Mouse (Mus musculus): Measurements from ENCODE around the gene Dpy19l3. TPM values are rescaled to one million over a fixed set of nuclear protein-coding genes. Genes with fewer than 3 reads are reported as not detected.

The Dpy19l3 gene
- polyA plus RNA-seq, 1 experiment from 2014 or later, result 39.5 TPM

- peaks cover 2% of the 10 kb centered on the region; the same call in 1 of the 2 replicates for H3K36me3 ChIP-seq (replicated peaks; ENCODE audit: control insufficient read depth, insufficient read depth, low read depth, low read length)
- H3K9me3 ChIP-seq (replicated peaks; ENCODE audit: control insufficient read depth, low read length), result no peaks in the 10 kb centered on the region
- no peak overlapping the region for H3K9ac ChIP-seq (replicated peaks; ENCODE audit: low read length)
- ATAC-seq (replicated peaks; ENCODE audit: insufficient number of reproducible peaks, low FRiP score, low TSS enrichment, low read depth), result no peak
- H3K27me3 ChIP-seq (ENCODE audit: control insufficient read depth, insufficient read depth, low read length), result no peaks in the 10 kb centered on the region
- no peak overlapping the region for H3K4me2 ChIP-seq (ENCODE audit: low read depth, low read length)
- no peak for DNase-seq (ENCODE audit: low spot score)
- WGBS, result 81% methylated on average over 6 of the region's 6 CpGs
- no peaks in the 10 kb centered on the region for H3K4me1 ChIP-seq (ENCODE audit: control insufficient read depth, insufficient read depth, low read length)
- no peak overlapping the region for H3K4me3 ChIP-seq (ENCODE audit: low read depth, low read length)
- H3K27ac ChIP-seq (replicated peaks; ENCODE audit: low read depth, low read length), result no peak overlapping the region
These were observed 114.2 kb downstream of the Dpy19l3 start for GRCm38 (mm10) chr7:35640072-35640471.

GRCm38 (mm10) chr7:35636874-35637273, 117.4 kb downstream of the Dpy19l3 start:
- H3K27ac ChIP-seq (replicated peaks; ENCODE audit: low read depth, low read length), result no peak overlapping the region
- no peaks in the 10 kb centered on the region for H3K9me3 ChIP-seq (replicated peaks; ENCODE audit: control insufficient read depth, low read length)
- ATAC-seq (replicated peaks; ENCODE audit: insufficient number of reproducible peaks, low FRiP score, low TSS enrichment, low read depth), result no peak
- no peaks in the 10 kb centered on the region for H3K4me1 ChIP-seq (ENCODE audit: control insufficient read depth, insufficient read depth, low read length)
- no peak overlapping the region for H3K4me2 ChIP-seq (ENCODE audit: low read depth, low read length)
- WGBS, result 94% methylated on average over 9 of the region's 9 CpGs
- H3K27me3 ChIP-seq (ENCODE audit: control insufficient read depth, insufficient read depth, low read length), result no peaks in the 10 kb centered on the region
- H3K9ac ChIP-seq (replicated peaks; ENCODE audit: low read length), result no peak overlapping the region
- no peak for DNase-seq (ENCODE audit: low spot score)
- H3K4me3 ChIP-seq (ENCODE audit: low read depth, low read length), result no peak overlapping the region
- H3K36me3 ChIP-seq (replicated peaks; ENCODE audit: control insufficient read depth, insufficient read depth, low read depth, low read length), result peaks cover 4% of the 10 kb centered on the region

GRCm38 (mm10) chr7:35636229-35636628, 118.0 kb downstream of the Dpy19l3 start:
- Histone ChIP-seq H3K9me3 (replicated peaks; ENCODE audit: control insufficient read depth, low read length) (no peaks in the 10 kb centered on the region), H3K4me1 (ENCODE audit: control insufficient read depth, insufficient read depth, low read length) (no peaks in the 10 kb centered on the region), H3K27ac (replicated peaks; ENCODE audit: low read depth, low read length) (no peak overlapping the region), H3K9ac (replicated peaks; ENCODE audit: low read length) (no peak overlapping the region), H3K4me3 (ENCODE audit: low read depth, low read length) (no peak overlapping the region), H3K36me3 (replicated peaks; ENCODE audit: control insufficient read depth, insufficient read depth, low read depth, low read length) (peaks cover 4% of the 10 kb centered on the region), H3K4me2 (ENCODE audit: low read depth, low read length) (no peak overlapping the region), H3K27me3 (ENCODE audit: control insufficient read depth, insufficient read depth, low read length) (no peaks in the 10 kb centered on the region)
- WGBS, result 68% methylated on average over 6 of the region's 6 CpGs
- no peak for ATAC-seq (replicated peaks; ENCODE audit: insufficient number of reproducible peaks, low FRiP score, low TSS enrichment, low read depth)
- DNase-seq (ENCODE audit: low spot score), result peak; percentile 70

Other genes with a start within 250 kb of the Dpy19l3 start
- 0.48 TPM in 1 of 2 replicates, not detected in the other for gene Tdrd12, start 216.7 kb downstream of the Dpy19l3 start, polyA plus RNA-seq (2014; fragmentation: Nextera tagmentation; extraction: Ambion mirVana)
- gene Nudt19, start 198.2 kb downstream of the Dpy19l3 start, polyA plus RNA-seq (2014; fragmentation: Nextera tagmentation; extraction: Ambion mirVana), result 49.1 TPM in 2 replicates
- gene Rgs9bp, start 168.9 kb downstream of the Dpy19l3 start, polyA plus RNA-seq (2014; fragmentation: Nextera tagmentation; extraction: Ambion mirVana), result 0.07 and 0.14 TPM in 2 replicates
- 31.5 and 36.4 TPM in 2 replicates for gene Ankrd27, start 168.2 kb downstream of the Dpy19l3 start, polyA plus RNA-seq (2014; fragmentation: Nextera tagmentation; extraction: Ambion mirVana)
- gene Pdcd5, start 106.9 kb downstream of the Dpy19l3 start, polyA plus RNA-seq (2014; fragmentation: Nextera tagmentation; extraction: Ambion mirVana), result 303 and 313 TPM in 2 replicates
- 15.4 and 18.1 TPM in 2 replicates for gene Zfp507, start 48.5 kb upstream of the Dpy19l3 start, polyA plus RNA-seq (2014; fragmentation: Nextera tagmentation; extraction: Ambion mirVana)